Mouse (Mus musculus): Measurements from ENCODE around the gene Slitrk6.

GRCm38 (mm10) chr14:110724026-110724576 is 30.8 kb downstream of the Slitrk6 start:
- TF ChIP-seq CTCF (IDR thresholded peaks at IDR 0.05; ENCODE audit: control insufficient read depth, insufficient read depth, insufficient read length) (no peak), CEBPB (IDR thresholded peaks at IDR 0.05; ENCODE audit: low read depth) (no peak), USF1 (IDR thresholded peaks at IDR 0.05; ENCODE audit: low read depth) (no peak), FOSL1 (IDR thresholded peaks at IDR 0.05; ENCODE audit: insufficient read depth, low read length, poor library complexity, severe bottlenecking) (no peak), MYOD1 (IDR thresholded peaks at IDR 0.05; ENCODE audit: control insufficient read depth, insufficient read length, low read depth) (no peak), MYOG (IDR thresholded peaks at IDR 0.05; ENCODE audit: control insufficient read depth, extremely low read depth, insufficient read length) (no peak)
